Mouse (Mus musculus) kidney, postnatal 4 days (tissue): ENCODE measurements at regions not wholly inside any gene's neighbourhood (a gene's known extent, or its start where the extent isn't known, plus 50 kb on each side); places are given as distances from the start of the nearest gene placed in this dataset.

Experiments used
- DNase-seq, 2 experiments: peaks; one replicate each; pipeline ENCODE4 v3.0.0; 2021; ENCODE audit warnings: mixed read lengths in 2 of 2

DNA sequence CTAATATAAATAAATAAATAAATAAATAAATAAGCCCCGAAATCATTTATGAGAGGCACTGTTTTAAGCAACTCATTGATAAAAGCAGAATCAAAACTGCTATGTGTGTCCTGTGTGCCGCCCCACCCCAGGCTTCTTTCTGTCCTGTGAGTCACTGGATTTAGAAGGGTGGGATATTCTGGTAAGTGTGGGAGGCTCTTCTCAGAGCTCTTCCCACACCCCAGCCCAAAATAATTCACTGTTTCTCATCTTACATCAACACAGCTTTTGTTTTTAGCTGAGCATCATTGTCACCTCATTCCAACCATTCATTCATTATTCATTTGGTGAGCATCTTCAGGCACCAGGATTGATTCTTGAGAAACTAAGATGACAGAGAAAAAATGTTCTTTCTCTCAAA is 118.4 kb downstream of the Barx2 start:
- DNase-seq, result no peak

DNA sequence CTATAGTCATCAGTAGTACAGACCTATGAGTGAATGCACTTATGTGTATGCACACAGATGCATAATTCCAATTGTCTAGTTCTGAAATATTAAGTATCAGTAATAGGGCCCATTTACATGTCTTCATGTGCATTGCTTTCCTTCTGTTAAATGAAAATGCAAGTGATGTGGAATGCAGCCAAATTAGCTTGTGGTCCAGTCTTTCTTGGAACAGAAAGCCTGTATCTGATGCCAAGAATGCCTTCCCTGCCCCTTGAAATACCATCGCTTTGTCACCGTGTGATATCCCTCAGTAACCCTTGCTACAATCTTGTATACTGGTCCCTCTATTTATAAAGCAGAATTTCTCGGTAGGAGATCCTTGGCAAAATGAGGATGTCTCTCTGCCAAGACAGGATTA is 137.3 kb downstream of the Barx2 start:
- no peak for DNase-seq

DNA sequence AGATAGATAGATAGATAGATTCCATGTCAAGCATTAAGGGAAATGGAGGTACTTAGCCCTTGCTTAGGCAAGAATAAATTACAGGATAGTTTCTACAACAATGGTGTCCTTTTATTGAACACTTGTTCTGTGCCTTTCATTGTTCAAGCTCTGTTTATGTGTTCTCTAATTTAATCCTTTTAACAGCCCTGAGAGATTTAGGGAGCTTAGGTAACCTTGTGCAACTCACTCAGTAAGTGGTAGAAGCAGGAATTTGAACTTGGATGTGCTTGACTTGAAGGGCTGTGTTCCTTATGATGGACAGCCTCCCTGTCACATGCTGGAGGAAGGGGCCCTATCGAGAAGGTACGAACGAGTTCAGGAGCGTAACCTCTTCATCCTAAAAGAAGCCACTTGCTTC is 147.9 kb downstream of the Barx2 start:
- no peak for DNase-seq

DNA sequence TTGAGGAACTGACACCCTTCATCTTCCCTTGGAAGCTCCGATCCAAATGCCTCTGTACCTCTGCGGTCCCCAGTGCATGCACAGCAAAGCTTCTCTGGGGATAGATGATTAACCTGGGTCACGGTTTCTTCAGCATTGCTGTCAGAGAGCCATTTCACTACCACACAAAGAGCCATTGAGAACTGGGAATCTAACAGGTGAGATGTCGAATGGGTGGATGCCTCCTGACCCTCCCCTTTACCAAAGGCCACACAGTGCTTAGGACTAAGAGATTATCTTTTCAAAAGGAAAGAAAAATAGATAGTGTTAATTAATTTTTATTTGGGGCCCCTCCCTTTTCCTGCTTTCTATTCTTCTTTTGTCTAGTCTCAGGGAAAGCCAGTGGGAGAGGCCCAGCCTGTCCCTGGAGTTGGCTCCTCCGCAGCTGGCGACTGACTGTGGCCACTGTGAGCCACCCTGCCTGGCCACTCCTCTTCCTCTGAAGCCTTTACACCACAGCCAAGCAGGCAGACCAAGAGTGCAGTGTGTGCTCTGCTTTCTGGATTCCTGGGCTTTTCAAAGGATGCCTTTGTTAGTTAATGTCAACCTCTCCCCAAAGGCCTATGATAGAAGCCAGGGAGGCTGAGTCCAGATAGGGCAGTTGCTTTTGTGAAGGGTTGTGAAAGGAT is 155.2 kb downstream of the Barx2 start:
- DNase-seq, result no peak

DNA sequence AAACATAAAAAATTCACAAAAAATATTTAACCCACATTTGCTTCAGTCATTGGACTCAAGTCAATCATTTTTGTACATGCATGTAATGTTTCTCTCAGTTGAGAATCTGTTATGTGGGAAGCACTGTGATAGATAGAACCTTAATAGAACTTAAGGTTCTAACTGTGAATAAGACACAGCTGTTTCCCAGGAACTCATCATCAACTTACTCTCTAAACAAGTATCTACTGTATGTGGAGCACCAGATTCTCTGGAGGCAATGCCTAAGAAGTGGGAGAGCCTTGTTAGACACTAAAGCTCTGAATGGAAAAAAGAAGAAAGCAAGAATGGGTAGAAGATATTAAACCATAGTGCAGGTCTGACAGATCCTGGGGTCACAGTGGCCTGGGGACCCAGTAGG is 182.8 kb downstream of the Barx2 start:
- DNase-seq, result no peak

DNA sequence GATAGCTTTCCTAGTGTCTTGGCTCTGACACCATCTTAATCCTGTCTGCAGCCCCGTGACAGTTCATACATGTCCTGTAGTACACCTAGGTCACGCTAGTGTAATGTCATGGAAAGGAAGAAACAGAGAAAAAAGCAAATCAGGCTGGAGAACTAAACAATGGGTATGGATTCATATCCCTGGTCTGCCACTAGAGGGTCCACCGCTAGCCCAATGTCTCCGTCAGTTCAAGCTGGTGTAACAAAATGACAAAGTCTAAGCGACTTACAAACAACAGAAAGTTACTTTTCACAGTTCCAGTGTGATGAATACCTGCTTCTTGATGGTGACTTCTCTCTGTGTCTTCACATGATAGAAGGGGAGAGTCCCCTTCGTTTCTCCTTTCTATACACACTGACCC is 194.0 kb downstream of the Barx2 start:
- DNase-seq, result no peak

DNA sequence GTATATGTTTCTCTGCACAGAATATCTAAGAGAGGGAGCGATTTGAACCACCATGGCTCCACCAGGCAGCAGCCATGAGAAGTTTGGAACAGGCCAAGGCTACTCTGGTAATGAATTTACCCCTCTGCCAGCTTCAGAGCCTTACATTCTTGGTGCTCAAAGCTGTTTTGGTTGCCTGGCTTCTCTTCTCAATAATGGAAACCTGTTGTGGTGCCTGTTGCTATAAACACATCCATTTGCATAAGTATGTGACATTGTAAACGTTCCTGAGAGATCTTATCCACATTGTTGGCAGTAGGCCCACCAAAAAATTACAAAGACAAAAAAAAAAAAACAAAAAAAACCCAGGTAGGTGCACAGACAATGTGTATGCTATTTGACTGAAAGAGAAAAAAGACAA is 203.2 kb downstream of the Barx2 start:
- no peak for DNase-seq

DNA sequence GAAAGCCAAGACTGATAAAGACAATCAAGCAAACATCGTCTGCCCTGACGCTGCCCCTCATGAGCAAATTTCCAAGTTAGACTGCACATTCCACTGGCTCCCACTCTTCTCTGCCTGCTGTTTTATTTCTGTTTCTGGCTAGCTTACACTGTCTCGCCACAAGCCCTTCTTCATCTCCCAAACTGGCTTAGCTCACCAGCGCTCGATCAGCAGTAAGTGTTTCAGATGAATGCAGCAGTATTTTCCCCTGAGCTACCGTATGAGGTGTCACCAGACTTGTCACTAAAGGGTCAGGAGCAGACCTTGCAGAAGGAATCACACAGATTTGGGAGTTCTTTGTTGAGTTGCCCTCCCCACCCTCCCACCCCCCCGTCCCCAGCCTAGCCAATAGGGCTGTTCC is 206.6 kb downstream of the Barx2 start:
- no peak for DNase-seq

DNA sequence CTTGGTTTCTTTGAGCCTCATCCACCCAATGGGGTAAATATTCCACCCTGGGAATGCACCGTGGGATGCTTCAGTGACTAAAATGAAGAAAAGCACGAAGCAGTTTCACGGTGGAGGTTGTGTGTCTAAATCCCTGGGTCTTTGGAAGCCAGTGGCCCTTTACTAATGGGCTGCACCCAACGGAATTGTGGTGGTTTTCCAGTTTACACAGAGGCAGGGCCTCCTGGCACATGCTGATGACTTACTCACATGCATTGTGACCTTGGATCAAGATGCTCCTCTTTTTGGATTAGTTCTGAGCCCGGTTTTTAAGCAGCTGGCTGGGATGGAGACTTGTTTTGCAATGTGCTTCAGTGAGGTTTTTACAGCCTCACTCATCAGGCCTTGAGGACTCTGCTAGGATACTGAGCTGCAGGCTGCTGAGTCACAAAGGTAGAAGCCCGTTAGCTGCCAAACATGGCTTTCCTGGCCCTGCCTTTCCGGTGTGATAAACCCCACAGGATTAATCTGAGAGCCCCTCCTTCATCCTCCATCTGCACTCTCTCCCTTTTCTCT is 222.3 kb downstream of the Barx2 start:
- DNase-seq, result no peak

DNA sequence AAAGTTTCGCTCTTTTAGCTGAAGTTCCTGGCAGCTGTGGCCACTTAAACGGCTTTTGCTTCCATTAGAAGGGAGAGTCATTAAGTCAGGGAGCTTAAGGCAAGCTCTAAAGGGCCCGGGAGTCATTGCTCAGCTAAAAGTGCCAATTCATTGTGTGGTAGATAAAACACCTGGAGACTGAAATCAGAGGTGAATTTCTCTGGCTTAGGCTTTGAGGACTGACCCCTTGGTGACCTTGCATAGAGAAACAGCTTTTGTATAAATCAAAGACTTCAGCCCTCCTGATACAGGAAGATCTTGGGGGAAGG is 224.1 kb upstream of the Tmem45b start:
- DNase-seq, result no peak

DNA sequence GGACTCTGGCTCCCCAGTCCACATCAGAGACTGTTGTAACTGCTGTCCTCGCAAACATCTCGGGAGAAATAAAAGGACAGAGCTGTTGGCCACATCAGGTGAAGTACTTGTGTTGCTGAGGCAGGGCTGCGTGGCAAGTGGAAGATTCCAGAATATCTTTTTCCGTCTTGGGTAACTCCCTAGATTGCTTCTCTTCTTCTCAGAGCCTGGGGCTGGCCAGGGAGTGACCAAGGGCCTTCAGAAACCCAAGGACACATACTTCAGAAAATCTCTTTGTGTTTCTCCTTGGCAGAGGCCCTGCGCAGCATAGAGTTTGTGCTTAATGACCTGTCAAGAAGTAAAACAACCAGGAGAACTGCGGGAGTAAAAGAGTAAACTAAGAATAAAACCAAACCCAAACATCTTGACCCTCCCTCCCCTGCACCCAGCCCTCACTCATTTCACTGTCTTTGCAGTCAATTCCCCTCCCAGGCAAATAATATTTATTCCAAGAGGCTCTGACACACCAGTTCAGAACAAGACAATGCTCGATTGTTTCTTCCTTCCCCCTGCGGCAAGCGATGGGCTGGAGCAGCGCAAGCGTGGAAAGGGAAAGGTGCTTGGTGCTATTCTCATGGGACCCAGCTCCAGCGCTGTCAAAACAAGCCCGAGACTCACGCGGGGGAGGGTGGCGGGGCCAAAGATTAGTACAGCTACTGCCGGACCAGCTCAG is 223.6 kb upstream of the Tmem45b start:
- DNase-seq, result peak; percentile 79 to 86

DNA sequence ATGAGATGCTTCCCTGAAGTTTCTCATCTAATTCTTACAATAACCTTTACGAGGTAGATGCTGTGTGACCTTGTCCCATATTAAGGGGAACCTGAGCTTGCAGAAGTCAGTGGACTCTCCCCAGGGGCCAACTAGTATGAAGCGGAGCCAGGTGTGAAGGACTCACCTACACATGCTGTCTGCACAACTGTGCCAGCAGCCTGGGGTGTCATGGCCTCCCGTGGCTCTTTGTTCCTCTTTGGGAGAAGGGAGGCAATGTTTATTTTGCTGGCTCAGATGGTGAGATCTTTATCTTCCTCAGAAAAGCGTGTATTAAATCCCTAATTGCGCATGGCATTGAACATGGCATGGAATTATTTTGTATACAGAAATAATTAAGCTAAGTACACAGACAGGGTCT is 222.2 kb upstream of the Tmem45b start:
- no peak for DNase-seq

DNA sequence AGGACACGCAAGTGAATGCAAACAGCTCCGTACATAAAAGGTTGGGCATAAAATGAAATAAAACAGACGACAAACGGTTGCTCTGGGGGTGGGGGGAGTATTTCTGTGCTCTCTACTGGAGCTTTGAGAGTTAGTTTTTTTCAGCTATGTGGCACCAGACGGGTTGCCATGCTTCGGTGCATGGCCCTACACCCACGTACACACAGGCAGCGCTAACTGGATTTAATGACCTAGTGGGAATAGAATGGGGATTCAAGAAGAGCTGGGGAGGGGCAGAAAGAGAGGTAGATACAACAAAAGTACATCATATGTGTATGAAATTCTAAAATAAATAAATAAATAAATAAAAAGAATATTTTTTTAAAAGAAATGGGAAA is 220.5 kb upstream of the Tmem45b start:
- DNase-seq, result peak in 1 of 2 experiments; percentile 31

DNA sequence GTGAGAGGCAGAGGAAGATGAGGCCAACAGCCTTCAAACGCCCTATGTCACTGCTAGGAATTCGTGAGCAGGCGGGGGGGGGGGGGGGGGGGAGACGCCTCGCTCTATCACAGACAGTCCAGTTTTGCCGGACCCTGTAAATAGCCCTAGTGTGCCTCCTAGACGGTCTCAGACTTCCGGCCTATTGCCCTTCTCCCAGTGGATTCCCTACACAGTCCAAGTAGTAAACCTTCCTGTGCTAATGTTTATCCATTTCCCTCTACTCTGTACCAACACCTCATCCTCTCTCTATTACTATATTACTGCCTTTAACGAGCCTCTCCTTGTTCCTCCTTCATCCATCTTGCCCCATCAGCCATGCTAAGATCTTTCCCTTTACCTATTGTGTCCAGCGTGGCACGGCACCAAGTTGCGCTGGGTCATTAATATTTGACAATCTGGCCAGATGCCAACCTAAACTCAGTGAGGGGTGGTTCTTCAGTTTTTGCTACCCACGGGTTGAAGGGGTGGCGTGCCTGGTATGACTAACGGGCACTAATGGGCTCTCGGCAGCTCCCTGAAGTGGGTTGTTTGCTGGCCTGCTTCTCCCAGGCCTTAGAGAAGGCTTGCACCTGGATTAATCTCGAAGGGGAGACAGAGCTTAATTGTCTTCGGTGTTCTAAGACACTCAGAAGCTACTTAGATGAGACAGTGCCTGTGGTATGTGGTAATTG is 220.0 kb upstream of the Tmem45b start:
- peak; percentile 38 to 56 for DNase-seq

DNA sequence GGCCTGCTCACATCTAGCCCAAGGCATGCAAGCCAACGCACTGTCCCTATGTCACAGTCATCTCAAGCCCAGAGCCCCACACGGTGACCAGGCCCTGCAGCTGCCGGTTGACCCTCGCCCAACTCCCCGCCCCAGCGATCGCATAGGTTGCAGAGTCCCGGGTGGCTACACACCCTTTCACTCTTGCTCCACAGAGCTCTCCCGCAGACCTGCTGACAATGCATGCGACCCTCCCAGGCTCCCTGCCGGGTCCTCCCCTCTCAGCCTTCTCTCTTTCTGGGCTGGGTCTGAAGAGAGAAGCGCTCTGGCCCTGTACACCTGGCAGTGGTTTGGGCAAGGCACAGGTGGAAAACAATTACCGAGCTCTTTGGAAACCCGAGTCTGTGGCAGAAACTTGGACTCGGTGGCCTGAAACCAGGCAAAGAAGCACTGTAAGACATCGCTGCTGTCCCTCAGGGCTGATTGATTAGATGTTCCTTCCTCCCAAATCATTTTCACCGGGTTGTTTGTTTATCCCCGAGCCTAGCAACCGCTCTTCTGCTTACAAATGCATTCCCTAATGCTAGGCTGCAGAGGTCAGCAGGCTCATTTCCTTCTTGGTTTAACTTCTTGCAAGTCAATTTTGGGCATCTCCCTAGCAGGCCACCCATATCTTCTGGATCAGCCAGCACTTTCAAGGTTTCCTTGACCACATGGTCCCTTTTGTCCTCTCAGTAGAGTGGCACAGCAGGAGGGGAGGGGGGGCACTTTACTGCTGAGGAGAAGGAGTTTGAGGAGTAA is 219.2 kb upstream of the Tmem45b start:
- DNase-seq, result peak; percentile 25 to 49

DNA sequence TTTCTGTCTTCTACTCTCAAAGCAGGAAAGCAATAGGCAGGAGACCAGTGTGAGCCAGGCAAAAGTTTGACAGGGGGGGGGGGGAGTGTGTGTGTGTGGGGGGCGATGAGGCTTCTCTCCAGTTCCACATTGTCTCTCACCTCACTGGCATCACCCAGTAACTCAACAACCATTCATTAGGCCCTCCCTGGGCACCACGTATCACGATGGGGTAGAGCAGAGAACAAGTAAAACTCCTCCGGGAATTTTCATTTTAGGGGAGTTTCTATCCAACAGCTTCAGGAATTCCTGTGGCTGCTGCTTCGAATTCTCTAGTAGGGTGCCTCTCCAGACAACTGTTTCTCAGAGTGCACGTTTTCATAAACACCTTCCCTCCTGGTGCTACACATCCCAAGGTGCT is 218.6 kb upstream of the Tmem45b start:
- DNase-seq, result no peak

DNA sequence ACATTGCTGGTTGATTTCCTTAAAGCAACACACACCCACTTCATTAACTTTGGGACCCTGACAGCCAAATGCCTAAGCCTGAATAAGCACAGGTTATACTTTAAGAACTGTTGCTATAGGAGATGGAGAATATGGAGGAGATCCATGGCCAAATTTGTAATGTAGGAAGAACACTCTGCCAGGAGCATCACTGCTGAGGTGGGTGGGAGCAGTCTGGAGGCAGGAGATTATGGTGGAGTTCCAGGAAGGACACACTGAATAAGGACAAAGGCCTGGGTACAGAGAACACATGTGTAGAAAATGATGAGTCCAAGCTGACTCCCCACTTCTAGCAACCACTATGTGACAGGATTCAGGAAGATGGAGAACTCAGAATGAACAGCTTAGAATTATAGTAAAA is 212.9 kb upstream of the Tmem45b start:
- no peak for DNase-seq

DNA sequence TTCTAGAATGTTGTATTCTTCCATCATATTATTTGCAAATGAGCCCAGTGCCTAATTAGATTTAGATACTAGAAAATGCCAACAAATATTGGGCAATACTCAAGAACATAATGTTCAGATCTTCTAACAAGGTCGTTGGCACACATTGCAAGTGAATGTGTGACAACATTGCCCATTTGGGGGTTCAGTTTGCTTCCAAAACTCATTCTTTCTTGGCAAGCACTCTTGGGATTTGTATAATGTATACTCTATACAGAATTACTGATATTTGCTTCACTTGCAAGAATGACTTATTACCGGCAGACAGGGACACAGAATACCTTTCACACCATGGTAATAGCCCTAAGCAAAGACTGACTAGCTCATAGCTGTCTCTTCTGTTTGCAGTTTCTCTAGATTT is 194.8 kb upstream of the Tmem45b start:
- DNase-seq, result no peak

DNA sequence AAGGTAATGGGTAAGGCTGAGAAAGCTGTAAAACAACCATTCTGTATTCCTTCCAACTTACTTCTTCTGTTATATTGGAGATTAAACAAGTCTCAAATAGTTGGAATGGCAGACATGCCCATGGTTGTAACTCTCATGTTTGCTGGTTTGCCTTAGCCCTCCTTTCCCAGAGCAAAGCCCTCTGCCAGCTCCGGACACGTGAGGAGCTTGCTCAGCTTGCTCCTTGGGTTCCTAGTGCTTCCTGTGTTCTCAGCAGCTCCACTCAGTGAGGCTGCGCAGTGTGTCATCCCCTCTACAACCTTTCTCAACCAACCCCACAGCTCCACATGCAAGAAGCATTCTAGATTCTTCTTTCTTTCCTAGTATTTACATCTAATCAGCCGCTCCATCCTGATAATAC is 193.3 kb upstream of the Tmem45b start:
- no peak for DNase-seq

DNA sequence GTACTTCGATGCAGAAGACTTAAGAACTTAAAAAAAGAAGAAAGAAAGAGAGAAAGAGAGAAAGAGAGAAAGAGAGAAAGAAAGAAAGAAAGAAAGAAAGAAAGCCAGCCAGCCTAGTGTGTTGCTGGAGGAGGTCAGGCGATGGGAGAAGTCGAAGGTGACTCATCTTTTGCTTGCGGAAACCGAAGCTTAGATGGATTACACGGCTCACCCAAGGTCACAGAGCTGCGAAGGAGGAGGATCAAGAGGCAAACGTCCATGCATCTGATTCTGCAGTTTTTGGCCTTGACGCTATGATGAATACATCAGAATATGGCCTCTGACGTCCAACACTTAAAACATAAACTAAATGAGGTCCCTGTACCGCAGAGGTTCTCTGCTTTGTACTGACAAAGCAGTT is 192.4 kb upstream of the Tmem45b start:
- no peak for DNase-seq

DNA sequence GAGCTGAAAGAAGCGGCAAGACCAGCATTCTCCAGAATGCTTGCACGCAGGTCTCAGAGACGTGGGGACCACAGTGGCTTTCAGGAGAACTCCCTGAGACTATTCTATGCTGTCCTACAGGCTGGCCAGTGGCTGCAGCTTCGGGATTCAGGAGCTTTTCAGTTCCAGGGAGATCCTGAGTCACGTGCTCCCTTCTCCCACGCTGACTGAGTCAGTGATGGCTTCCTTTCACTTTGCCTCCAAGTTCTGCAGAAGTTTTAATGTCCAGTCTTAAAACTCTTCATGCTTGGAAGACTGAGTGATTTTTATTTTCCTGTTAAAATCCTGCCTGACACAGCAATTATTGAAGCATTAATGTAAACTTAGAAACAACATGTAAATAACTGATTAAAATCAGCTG is 190.5 kb upstream of the Tmem45b start:
- DNase-seq, result no peak

DNA sequence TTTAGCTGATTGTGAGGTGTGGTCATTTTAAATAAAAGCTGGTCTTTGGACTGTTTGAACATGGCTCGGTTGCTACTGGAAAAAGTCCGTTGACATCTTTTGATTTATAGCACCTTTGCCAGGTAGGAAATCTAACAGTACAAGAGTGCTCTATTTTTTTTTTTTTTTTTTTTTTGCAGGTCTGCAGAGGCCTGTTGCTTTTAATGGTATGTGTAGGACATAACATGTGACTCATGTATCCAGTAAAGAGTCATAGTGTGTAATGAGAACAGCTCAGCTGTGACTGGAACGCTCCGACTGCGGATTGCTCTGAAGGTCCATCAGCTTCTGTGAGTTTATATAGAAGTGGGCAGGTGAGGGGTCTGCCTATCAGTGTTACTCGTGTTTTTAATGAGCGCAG is 190.0 kb upstream of the Tmem45b start:
- no peak for DNase-seq

DNA sequence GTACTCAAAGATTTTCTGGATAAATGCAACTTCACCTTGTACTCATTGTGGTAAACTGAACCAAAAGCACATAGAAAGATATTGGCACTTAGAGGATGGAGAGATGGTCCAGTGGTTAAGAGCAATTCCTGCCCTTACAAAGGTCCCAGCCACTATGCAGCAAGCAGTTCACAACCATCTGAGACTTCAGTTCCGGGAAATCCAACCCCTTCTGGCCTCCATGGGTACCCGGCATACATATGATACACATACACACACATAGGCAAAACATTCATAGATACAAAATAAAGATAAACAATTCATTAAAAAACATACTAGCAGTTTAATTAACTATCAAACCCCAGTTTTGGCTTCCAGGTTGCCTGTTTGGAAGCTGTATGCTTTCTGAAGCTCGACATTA is 189.5 kb upstream of the Tmem45b start:
- no peak for DNase-seq
